Mouse (Mus musculus): ENCODE data around the gene Cib2. TPM values are rescaled to one million over a fixed set of nuclear protein-coding genes. Genes with fewer than 3 reads are reported as not detected.

Cib2 gene
- total and polyA plus RNA-seq, 3 experiments = 2.1 to 5.9 (median 2.1) TPM

- TF ChIP-seq EP300 (IDR thresholded peaks at IDR 0.05; ENCODE audit: insufficient read depth, low read depth, low read length) (no peak), CTCF (IDR thresholded peaks at IDR 0.05) (no peak), POLR2A (IDR thresholded peaks at IDR 0.05; ENCODE audit: insufficient read depth, low read depth, low read length) (no peak)
- Histone ChIP-seq H3K4me1 (ENCODE audit: control insufficient read depth, insufficient read depth, low read length) (no peaks in the 10 kb centered on the region), H3K4me3 (peak overlapping the region; percentile 96), H3K27ac (peak overlapping the region; percentile 87), H3K9ac (ENCODE audit: low read depth, low read length) (peak overlapping the region; percentile 82), H3K27me3 (ENCODE audit: control insufficient read depth, insufficient read depth, low read length) (no peaks in the 10 kb centered on the region), H3K36me3 (ENCODE audit: control insufficient read depth, insufficient read depth, low read length) (no peaks in the 10 kb centered on the region), H3K79me2 (replicated peaks; ENCODE audit: control insufficient read depth, insufficient read depth, low read length) (no peaks in the 10 kb centered on the region)
- intact Hi-C loops (cut with DNase I) = no loop called here
- no peak for DNase-seq
- under 1% methylated on average over 43 of the region's 43 CpGs for WGBS
Observed at GRCm38 (mm10) chr9:54500832-54501452, 59.1 kb downstream of the Cib2 start.

- TF ChIP-seq EP300 (IDR thresholded peaks at IDR 0.05; ENCODE audit: insufficient read depth, low read depth, low read length) (no peak), POLR2A (IDR thresholded peaks at IDR 0.05; ENCODE audit: insufficient read depth, low read depth, low read length) (no peak), CTCF (IDR thresholded peaks at IDR 0.05) (no peak)
- intact Hi-C loops (cut with DNase I) = no loop called here
Observed at GRCm38 (mm10) chr9:54499791-54500190, 60.2 kb downstream of the Cib2 start.

DNA sequence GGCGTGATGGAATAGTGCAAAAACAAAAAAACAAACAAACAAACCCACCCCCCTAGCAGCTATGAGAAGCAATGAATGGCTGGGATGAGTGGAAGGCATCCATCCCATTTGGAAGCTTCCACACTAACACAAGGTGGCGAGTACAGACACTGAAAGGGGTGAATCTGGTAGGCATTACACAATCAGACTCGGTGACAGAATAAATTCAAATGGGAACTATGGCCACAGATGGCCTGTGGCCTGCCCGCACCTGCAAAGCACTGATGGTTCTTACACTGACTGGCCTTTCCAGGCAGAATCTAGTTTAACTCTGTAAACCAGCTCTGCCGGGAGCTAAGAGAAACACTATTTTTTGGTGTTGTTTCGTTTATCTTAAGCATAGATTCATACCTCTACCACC is 60.7 kb downstream of the Cib2 start:
- no peak for TF ChIP-seq POLR2A (IDR thresholded peaks at IDR 0.05; ENCODE audit: insufficient read depth, low read depth, low read length)
- no peak for TF ChIP-seq EP300 (IDR thresholded peaks at IDR 0.05; ENCODE audit: insufficient read depth, low read depth, low read length)
- no peak for TF ChIP-seq CTCF (IDR thresholded peaks at IDR 0.05)
- DNase-seq = no peak
- Histone ChIP-seq H3K36me3 (ENCODE audit: control insufficient read depth, insufficient read depth, low read length) (no peaks in the 10 kb centered on the region), H3K27me3 (ENCODE audit: control insufficient read depth, insufficient read depth, low read length) (no peaks in the 10 kb centered on the region), H3K4me1 (ENCODE audit: control insufficient read depth, insufficient read depth, low read length) (no peaks in the 10 kb centered on the region), H3K79me2 (replicated peaks; ENCODE audit: control insufficient read depth, insufficient read depth, low read length) (no peaks in the 10 kb centered on the region), H3K9ac (ENCODE audit: low read depth, low read length) (no peak overlapping the region), H3K4me3 (no peak overlapping the region), H3K27ac (no peak overlapping the region)
- intact Hi-C loops (cut with DNase I) = no loop called here
- WGBS = 85% methylated on average over 6 of the region's 6 CpGs

More at GRCm38 (mm10) chr9:54499791-54500190, 60.2 kb downstream of the Cib2 start:
- Histone ChIP-seq H3K79me2 (replicated peaks; ENCODE audit: control insufficient read depth, insufficient read depth, low read length) (no peaks in the 10 kb centered on the region), H3K27ac (no peak overlapping the region), H3K36me3 (ENCODE audit: control insufficient read depth, insufficient read depth, low read length) (no peaks in the 10 kb centered on the region), H3K4me1 (ENCODE audit: control insufficient read depth, insufficient read depth, low read length) (no peaks in the 10 kb centered on the region), H3K4me3 (no peak overlapping the region), H3K9ac (ENCODE audit: low read depth, low read length) (no peak overlapping the region), H3K27me3 (ENCODE audit: control insufficient read depth, insufficient read depth, low read length) (no peaks in the 10 kb centered on the region)
- WGBS = 65% methylated on average over 3 of the region's 3 CpGs
- DNase-seq = no peak

Other genes with a start within 250 kb of the Cib2 start
- gene Dmxl2, start 58.6 kb downstream of the Cib2 start, total RNA-seq (2021) = 10 to 100 TPM; 20.6 to 27.6 TPM
- 6.7 and 9.8 TPM in 2 replicates for gene Dmxl2, start 58.6 kb downstream of the Cib2 start, polyA plus RNA-seq (2012; rRNA removed)
- gene Sh2d7, start 21.2 kb downstream of the Cib2 start, total RNA-seq (2021) = not detected
- 0.08 TPM in 1 of 2 replicates, not detected in the other for gene Sh2d7, start 21.2 kb downstream of the Cib2 start, polyA plus RNA-seq (2012; rRNA removed)
- gene Idh3a, start 26.1 kb upstream of the Cib2 start, total RNA-seq (2021) = 100 to 1,000 TPM; 507 to 582 TPM
- gene Idh3a, start 26.1 kb upstream of the Cib2 start, polyA plus RNA-seq (2012; rRNA removed) = 367 and 618 TPM in 2 replicates
- gene Acsbg1, start 101.7 kb upstream of the Cib2 start, total RNA-seq (2021) = under 1 TPM; 0.30 to 0.31 TPM
- 0.70 and 0.85 TPM in 2 replicates for gene Acsbg1, start 101.7 kb upstream of the Cib2 start, polyA plus RNA-seq (2012; rRNA removed)
- 10 to 100 TPM; 81.9 to 85.5 TPM for gene Dnaja4, start 138.7 kb upstream of the Cib2 start, total RNA-seq (2021)
- gene Dnaja4, start 138.7 kb upstream of the Cib2 start, polyA plus RNA-seq (2012; rRNA removed) = 39.1 and 69.8 TPM in 2 replicates
- 10 to 100 TPM; 29.0 to 29.6 TPM for gene Wdr61, start 174.3 kb upstream of the Cib2 start, total RNA-seq (2021)
- 21.3 and 37.7 TPM in 2 replicates for gene Wdr61, start 174.3 kb upstream of the Cib2 start, polyA plus RNA-seq (2012; rRNA removed)
- gene Crabp1, start 204.5 kb upstream of the Cib2 start, total RNA-seq (2021) = not detected
- gene Crabp1, start 204.5 kb upstream of the Cib2 start, polyA plus RNA-seq (2012; rRNA removed) = 0.23 TPM in 1 of 2 replicates, not detected in the other

Data from heart, adult 2 months (tissue).